Mouse (Mus musculus): ENCODE measurements around the gene Emc10. TPM values are rescaled to one million over a fixed set of nuclear protein-coding genes. Genes with fewer than 3 reads are reported as not detected.

Gene Emc10
- 218 and 287 TPM in 2 replicates for polyA plus RNA-seq (2012; rRNA removed)

- DNase-seq (ENCODE audit: low read depth): peak; percentile 99
- peak; percentile 71 for TF ChIP-seq POLR2A (IDR thresholded peaks at IDR 0.05; ENCODE audit: borderline replicate concordance, extremely low read depth, insufficient read depth, insufficient read length, poor library complexity, severe bottlenecking)
- no peak for TF ChIP-seq CTCF (IDR thresholded peaks at IDR 0.05; ENCODE audit: borderline replicate concordance, extremely low read depth, insufficient read depth, insufficient read length)
Observed at GRCm38 (mm10) chr7:44495992-44496770, at the start of gene Emc10, which contains the start of gene Fam71e1. Emc10 (minus strand) TSS chr7:44496529. Fam71e1 (plus strand) TSS chr7:44496581.

DNA sequence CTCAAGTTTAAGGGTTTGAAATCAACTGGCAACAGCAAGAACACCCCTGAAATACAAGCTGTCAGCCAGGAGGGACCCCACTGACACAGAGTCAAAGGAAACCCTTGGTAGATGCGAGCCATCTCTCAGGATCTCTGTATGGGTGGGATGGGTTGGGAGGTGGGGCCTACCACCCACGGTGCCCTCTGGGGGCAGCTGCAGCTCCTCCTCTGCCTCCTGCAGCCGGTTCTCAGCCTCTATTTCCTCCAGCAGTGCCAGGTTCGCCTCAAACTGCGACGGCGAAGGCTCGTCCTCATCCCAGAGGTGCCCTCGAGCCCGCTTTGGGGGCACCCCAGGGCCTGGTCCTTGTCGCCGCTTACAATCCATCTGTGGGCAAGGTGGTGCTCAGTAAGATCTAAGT is 46.7 kb upstream of the Emc10 start:
- no peak for TF ChIP-seq POLR2A (IDR thresholded peaks at IDR 0.05; ENCODE audit: borderline replicate concordance, extremely low read depth, insufficient read depth, insufficient read length, poor library complexity, severe bottlenecking)
- TF ChIP-seq CTCF (IDR thresholded peaks at IDR 0.05; ENCODE audit: borderline replicate concordance, extremely low read depth, insufficient read depth, insufficient read length): no peak
- no peak for DNase-seq (ENCODE audit: low read depth)

- TF ChIP-seq CTCF (IDR thresholded peaks at IDR 0.05; ENCODE audit: borderline replicate concordance, extremely low read depth, insufficient read depth, insufficient read length): no peak
- no peak for TF ChIP-seq POLR2A (IDR thresholded peaks at IDR 0.05; ENCODE audit: borderline replicate concordance, extremely low read depth, insufficient read depth, insufficient read length, poor library complexity, severe bottlenecking)
- DNase-seq (ENCODE audit: low read depth): no peak
Observed at GRCm38 (mm10) chr7:44542555-44542954, 46.2 kb upstream of the Emc10 start.

- DNase-seq (ENCODE audit: low read depth): no peak
- TF ChIP-seq POLR2A (IDR thresholded peaks at IDR 0.05; ENCODE audit: borderline replicate concordance, extremely low read depth, insufficient read depth, insufficient read length, poor library complexity, severe bottlenecking) (no peak), CTCF (IDR thresholded peaks at IDR 0.05; ENCODE audit: borderline replicate concordance, extremely low read depth, insufficient read depth, insufficient read length) (no peak)
Observed at GRCm38 (mm10) chr7:44538756-44539624, 42.7 kb upstream of the Emc10 start.

GRCm38 (mm10) chr7:44537496-44537895 is 41.2 kb upstream of the Emc10 start:
- TF ChIP-seq POLR2A (IDR thresholded peaks at IDR 0.05; ENCODE audit: borderline replicate concordance, extremely low read depth, insufficient read depth, insufficient read length, poor library complexity, severe bottlenecking) (no peak), CTCF (IDR thresholded peaks at IDR 0.05; ENCODE audit: borderline replicate concordance, extremely low read depth, insufficient read depth, insufficient read length) (no peak)
- no peak for DNase-seq (ENCODE audit: low read depth)

DNA sequence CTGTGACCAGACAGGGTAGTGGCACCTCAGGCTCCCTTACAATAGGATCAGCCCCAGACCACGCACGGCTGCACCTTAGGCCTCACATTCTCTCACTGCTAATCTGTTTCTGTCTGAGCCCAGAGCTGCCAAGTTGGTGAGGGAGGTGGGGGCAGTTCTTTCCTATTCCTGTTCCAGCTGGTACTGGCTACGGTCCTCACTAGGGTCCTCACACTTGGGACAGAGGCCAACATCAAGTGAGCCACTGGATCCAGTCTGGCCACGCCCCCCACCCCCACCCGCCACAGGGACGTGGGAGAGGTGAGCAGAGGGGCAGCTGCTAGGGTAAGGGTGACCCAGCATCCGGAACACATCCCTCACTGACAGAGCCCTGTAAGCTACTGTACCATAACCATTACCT is 40.7 kb upstream of the Emc10 start:
- no peak for TF ChIP-seq POLR2A (IDR thresholded peaks at IDR 0.05; ENCODE audit: borderline replicate concordance, extremely low read depth, insufficient read depth, insufficient read length, poor library complexity, severe bottlenecking)
- no peak for TF ChIP-seq CTCF (IDR thresholded peaks at IDR 0.05; ENCODE audit: borderline replicate concordance, extremely low read depth, insufficient read depth, insufficient read length)
- DNase-seq (ENCODE audit: low read depth): no peak

DNA sequence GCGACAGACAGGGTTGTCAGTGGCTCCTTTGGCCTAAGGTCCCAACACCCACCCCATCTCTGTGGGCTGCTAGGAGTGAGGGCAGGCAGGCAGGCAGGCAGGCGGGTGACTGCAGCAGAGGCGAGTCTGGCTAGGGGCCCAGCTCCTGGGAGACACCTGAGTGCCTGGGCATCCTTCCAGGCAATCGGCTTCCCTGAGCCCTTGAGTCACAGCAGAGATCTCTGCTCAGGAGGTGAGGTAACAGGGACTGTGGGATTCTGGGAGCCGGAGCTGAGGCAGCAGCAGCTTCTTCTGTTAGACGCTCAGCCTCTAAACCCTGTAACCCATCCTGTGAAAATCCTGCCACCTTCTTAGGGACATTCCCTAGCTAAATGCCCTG is 40.2 kb upstream of the Emc10 start:
- DNase-seq (ENCODE audit: low read depth): peak; percentile 19
- no peak for TF ChIP-seq CTCF (IDR thresholded peaks at IDR 0.05; ENCODE audit: borderline replicate concordance, extremely low read depth, insufficient read depth, insufficient read length)
- no peak for TF ChIP-seq POLR2A (IDR thresholded peaks at IDR 0.05; ENCODE audit: borderline replicate concordance, extremely low read depth, insufficient read depth, insufficient read length, poor library complexity, severe bottlenecking)

GRCm38 (mm10) chr7:44535657-44536589 is 39.6 kb upstream of the Emc10 start:
- no peak for TF ChIP-seq CTCF (IDR thresholded peaks at IDR 0.05; ENCODE audit: borderline replicate concordance, extremely low read depth, insufficient read depth, insufficient read length)
- DNase-seq (ENCODE audit: low read depth): no peak

DNA sequence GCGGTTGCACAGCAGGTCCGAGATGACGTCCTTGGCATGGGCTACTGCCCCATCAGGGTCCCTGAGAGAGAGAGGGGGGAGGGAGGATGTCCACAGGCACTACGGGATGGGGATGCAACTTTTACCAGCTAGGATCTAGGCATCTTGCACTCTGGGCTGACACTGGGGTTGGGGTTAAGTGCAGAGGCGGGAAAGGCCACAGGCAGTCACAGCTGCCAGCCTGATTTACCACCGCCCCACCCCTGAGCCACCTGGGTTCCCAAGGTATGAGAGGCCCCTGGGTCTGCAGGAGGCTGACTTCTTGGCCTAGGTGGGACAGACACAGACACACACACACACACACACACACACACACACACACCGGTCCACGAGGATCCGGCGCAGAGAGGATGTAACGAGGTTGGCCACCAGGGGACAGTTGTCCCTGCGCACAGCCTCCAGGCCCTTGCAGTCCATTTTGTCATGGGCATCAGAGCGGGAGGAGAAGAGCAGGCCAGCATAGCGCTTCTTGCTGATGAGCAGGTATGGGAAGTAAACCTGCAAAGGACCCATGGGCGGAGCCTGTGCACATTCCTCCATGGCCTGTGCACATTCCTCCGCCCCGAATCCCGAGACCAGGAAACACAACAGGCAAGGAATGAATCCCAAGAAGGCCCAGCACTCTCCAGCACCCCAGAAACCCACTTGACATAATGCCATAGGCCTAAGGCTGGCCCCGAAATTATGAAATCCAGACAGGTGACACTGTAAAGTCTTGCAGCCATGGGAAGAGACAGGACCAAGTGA is 38.5 kb upstream of the Emc10 start:
- DNase-seq (ENCODE audit: low read depth): no peak
- TF ChIP-seq POLR2A (IDR thresholded peaks at IDR 0.05; ENCODE audit: borderline replicate concordance, extremely low read depth, insufficient read depth, insufficient read length, poor library complexity, severe bottlenecking): no peak
- no peak for TF ChIP-seq CTCF (IDR thresholded peaks at IDR 0.05; ENCODE audit: borderline replicate concordance, extremely low read depth, insufficient read depth, insufficient read length)

GRCm38 (mm10) chr7:44534242-44534641 is 37.9 kb upstream of the Emc10 start:
- TF ChIP-seq CTCF (IDR thresholded peaks at IDR 0.05; ENCODE audit: borderline replicate concordance, extremely low read depth, insufficient read depth, insufficient read length): no peak
- no peak for TF ChIP-seq POLR2A (IDR thresholded peaks at IDR 0.05; ENCODE audit: borderline replicate concordance, extremely low read depth, insufficient read depth, insufficient read length, poor library complexity, severe bottlenecking)
- DNase-seq (ENCODE audit: low read depth): no peak
